Mouse (Mus musculus): ENCODE measurements around the gene Eno1. TPM values are rescaled to one million over a fixed set of nuclear protein-coding genes. Genes with fewer than 3 reads are reported as not detected.

Eno1 gene
- polyA plus RNA-seq, 1 experiment: 636 TPM

GRCm38 (mm10) chr4:150226818-150227688 is 9.5 kb upstream of the Eno1 start:
- Histone ChIP-seq H3K4me1 (ENCODE audit: control insufficient read depth, insufficient read depth, low read length) (peaks cover 12% of the 10 kb centered on the region; the same call in 1 of the 2 replicates), H3K36me3 (ENCODE audit: control insufficient read depth, insufficient read depth, low read length) (no peaks in the 10 kb centered on the region), H3K27me3 (replicated peaks; ENCODE audit: control insufficient read depth, insufficient read depth, low read length) (no peaks in the 10 kb centered on the region), H3K4me3 (ENCODE audit: insufficient read depth, low read depth, low read length) (no peak overlapping the region), H3K27ac (ENCODE audit: insufficient read depth, low read depth, low read length) (no peak overlapping the region; the same call in 1 of the 2 replicates)
- peak; percentile 93 for DNase-seq
- TF ChIP-seq CTCF (conservative IDR thresholded peaks at IDR 0.05; ENCODE audit: insufficient read depth, insufficient read length, low read depth, low read length): no peak
- no peak for TF ChIP-seq POLR2A (IDR thresholded peaks at IDR 0.05; ENCODE audit: low read depth, low read length)
- 51% methylated on average over 7 of the region's 7 CpGs for WGBS

DNA sequence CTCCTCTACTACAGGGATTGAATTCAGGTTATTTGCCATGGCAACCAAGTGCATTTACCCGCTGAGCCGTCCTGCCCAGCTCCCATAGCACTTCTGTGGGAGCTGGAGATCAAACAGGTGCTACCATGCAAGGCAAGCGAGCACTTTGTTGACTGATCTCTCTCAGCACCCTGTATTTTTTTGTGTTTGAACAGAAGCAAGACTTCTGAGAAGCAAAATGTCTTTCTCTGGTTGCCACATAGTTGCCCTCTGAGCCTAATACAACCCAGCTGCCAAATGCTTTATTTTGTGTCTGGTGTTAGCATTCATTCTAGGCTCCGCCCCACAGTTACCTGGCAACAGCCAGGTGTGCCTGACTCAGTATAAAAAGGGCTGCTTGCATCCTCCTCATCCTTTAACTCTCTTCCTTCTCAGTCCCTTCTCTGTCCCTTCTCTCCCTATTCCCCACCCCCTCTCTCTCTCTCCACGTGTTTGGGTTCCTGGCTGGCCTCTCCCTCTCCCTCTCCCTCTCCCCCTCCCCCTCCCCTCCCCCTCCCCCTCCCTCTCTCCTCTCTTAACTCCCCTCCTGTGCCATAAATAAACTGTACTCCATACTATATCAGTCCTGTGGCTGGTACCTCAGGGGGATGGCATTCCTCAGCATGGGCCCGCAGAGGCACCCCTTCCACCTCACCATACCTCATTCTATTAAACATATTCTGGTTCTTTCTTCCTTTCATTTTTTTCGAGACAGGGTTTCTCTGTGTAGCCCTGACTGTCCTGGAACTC is 7.8 kb upstream of the Eno1 start:
- Histone ChIP-seq H3K4me1 (ENCODE audit: control insufficient read depth, insufficient read depth, low read length) (peaks cover 12% of the 10 kb centered on the region; the same call in 1 of the 2 replicates), H3K4me3 (ENCODE audit: insufficient read depth, low read depth, low read length) (no peak overlapping the region), H3K27ac (ENCODE audit: insufficient read depth, low read depth, low read length) (no peak overlapping the region), H3K36me3 (ENCODE audit: control insufficient read depth, insufficient read depth, low read length) (no peaks in the 10 kb centered on the region), H3K27me3 (replicated peaks; ENCODE audit: control insufficient read depth, insufficient read depth, low read length) (no peaks in the 10 kb centered on the region)
- peak; percentile 42 for DNase-seq
- TF ChIP-seq POLR2A (IDR thresholded peaks at IDR 0.05; ENCODE audit: low read depth, low read length) (no peak), CTCF (conservative IDR thresholded peaks at IDR 0.05; ENCODE audit: insufficient read depth, insufficient read length, low read depth, low read length) (no peak)
- WGBS: 77% methylated on average over 7 of the region's 7 CpGs

DNA sequence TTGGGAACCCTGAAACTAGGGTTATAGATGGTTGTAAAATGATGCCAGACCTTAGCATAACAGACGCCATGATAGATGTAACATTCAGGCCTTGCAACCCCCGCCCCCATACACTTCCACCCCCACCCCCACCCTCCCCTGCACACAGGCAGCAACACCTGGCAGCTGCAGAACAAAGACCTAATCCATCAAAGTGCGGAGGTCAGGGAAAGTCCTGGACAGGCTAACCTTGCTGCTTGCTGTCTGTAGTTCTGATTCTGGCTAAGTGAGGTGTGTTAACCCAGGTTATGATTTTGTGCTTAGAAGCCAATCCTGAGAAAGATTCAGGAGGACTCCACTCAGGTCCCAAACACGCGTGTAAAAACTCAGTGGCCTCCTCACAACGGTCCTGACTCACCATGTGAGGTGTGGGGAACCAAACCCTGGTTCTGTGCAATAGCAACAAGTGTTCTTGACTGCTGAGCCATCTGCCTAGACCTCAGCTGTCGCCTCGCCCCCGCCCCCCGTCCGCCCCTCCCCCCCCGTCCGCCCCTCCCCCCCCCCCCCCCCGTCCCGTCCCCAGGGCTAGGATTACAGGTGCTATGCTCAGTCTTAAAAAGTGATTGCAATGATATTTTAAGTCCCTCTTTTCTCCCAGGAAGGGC is 6.7 kb upstream of the Eno1 start:
- Histone ChIP-seq H3K27ac (ENCODE audit: insufficient read depth, low read depth, low read length) (peak overlapping the region; percentile 72; the same call in 1 of the 2 replicates), H3K27me3 (replicated peaks; ENCODE audit: control insufficient read depth, insufficient read depth, low read length) (no peaks in the 10 kb centered on the region), H3K4me3 (ENCODE audit: insufficient read depth, low read depth, low read length) (no peak overlapping the region), H3K4me1 (ENCODE audit: control insufficient read depth, insufficient read depth, low read length) (peaks cover 12% of the 10 kb centered on the region; the same call in 1 of the 2 replicates), H3K36me3 (ENCODE audit: control insufficient read depth, insufficient read depth, low read length) (no peaks in the 10 kb centered on the region)
- DNase-seq: no peak
- WGBS: 46% methylated on average over 11 of the region's 15 CpGs
- no peak for TF ChIP-seq CTCF (conservative IDR thresholded peaks at IDR 0.05; ENCODE audit: insufficient read depth, insufficient read length, low read depth, low read length)
- TF ChIP-seq POLR2A (IDR thresholded peaks at IDR 0.05; ENCODE audit: low read depth, low read length): no peak

GRCm38 (mm10) chr4:150230460-150231407 is 5.8 kb upstream of the Eno1 start:
- TF ChIP-seq POLR2A (IDR thresholded peaks at IDR 0.05; ENCODE audit: low read depth, low read length) (no peak), CTCF (conservative IDR thresholded peaks at IDR 0.05; ENCODE audit: insufficient read depth, insufficient read length, low read depth, low read length) (peak; percentile 30)
- DNase-seq: peak; percentile 94

DNA sequence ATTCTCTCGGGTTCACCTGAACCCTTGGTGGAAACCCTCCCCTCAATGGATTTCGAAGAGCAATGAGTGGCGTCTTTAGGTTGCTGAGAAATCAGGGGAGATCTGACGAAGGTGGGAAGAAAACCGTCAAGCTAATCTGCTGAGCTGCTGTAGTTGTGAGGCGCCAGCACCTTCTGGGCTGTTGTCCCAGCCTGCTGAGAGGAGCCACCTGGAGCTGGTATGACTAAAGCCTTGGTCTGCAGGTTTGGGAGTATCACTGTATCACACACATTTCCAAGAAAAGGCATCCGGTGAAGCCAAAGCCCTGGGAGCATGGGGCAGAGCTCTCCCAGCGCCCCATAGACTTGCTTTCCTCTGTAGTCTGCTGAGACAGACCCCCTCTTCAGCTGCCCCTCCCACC is 4.7 kb upstream of the Eno1 start:
- 85% methylated on average over 8 of the region's 8 CpGs for WGBS
- no peaks in the 10 kb centered on the region for H3K27me3 ChIP-seq (replicated peaks; ENCODE audit: control insufficient read depth, insufficient read depth, low read length)

More at GRCm38 (mm10) chr4:150230460-150231407, 5.8 kb upstream of the Eno1 start:
- no peak overlapping the region for H3K4me3 ChIP-seq (ENCODE audit: insufficient read depth, low read depth, low read length)
- no peaks in the 10 kb centered on the region for H3K27me3 ChIP-seq (replicated peaks; ENCODE audit: control insufficient read depth, insufficient read depth, low read length)
- H3K27ac ChIP-seq (ENCODE audit: insufficient read depth, low read depth, low read length): peak overlapping the region; percentile 89
- H3K4me1 ChIP-seq (ENCODE audit: control insufficient read depth, insufficient read depth, low read length): peaks cover 12% of the 10 kb centered on the region; the same call in 1 of the 2 replicates
- 15% methylated on average over 21 of the region's 21 CpGs for WGBS
- no peaks in the 10 kb centered on the region for H3K36me3 ChIP-seq (ENCODE audit: control insufficient read depth, insufficient read depth, low read length)

More for the DNA sequence above, 4.7 kb upstream of the Eno1 start:
- Histone ChIP-seq H3K4me1 (ENCODE audit: control insufficient read depth, insufficient read depth, low read length) (peaks cover 16% of the 10 kb centered on the region; the same call in 1 of the 2 replicates), H3K4me3 (ENCODE audit: insufficient read depth, low read depth, low read length) (no peak overlapping the region), H3K36me3 (ENCODE audit: control insufficient read depth, insufficient read depth, low read length) (no peaks in the 10 kb centered on the region), H3K27ac (ENCODE audit: insufficient read depth, low read depth, low read length) (no peak overlapping the region)
- DNase-seq: no peak
- TF ChIP-seq CTCF (conservative IDR thresholded peaks at IDR 0.05; ENCODE audit: insufficient read depth, insufficient read length, low read depth, low read length) (no peak), POLR2A (IDR thresholded peaks at IDR 0.05; ENCODE audit: low read depth, low read length) (no peak)
